Mouse (Mus musculus) brain, embryonic 14.5 days (tissue): Measurements from ENCODE around the gene Fndc10.

ENCODE experiments used
- CTCF ChIP-seq: fragments of 200-500 bp; IDR thresholded peaks from 2 replicates; pipeline ENCODE4 v1.5.1; 2012; ENCODE audit warnings: inconsistent platforms, mild to moderate bottlenecking, moderate library complexity, borderline replicate concordance; ENCODE audit not compliant: insufficient read depth, insufficient read length; ENCODE audit errors: extremely low read depth
- POLR2A ChIP-seq: fragments of 200-500 bp; IDR thresholded peaks from 2 replicates; pipeline ENCODE4 v1.6.1; 2012; ENCODE audit warnings: mild to moderate bottlenecking, inconsistent platforms, borderline replicate concordance; ENCODE audit not compliant: poor library complexity, insufficient read depth, insufficient read length, severe bottlenecking; ENCODE audit errors: extremely low read depth

- TF ChIP-seq CTCF, result no peak
- TF ChIP-seq POLR2A, result no peak
These were observed 39.1 kb downstream of the Fndc10 start for GRCm38 (mm10) chr4:155733267-155733666.
